Comparison of ENCODE assay signal across 29 mouse cellular contexts in the genomic region with DNA sequence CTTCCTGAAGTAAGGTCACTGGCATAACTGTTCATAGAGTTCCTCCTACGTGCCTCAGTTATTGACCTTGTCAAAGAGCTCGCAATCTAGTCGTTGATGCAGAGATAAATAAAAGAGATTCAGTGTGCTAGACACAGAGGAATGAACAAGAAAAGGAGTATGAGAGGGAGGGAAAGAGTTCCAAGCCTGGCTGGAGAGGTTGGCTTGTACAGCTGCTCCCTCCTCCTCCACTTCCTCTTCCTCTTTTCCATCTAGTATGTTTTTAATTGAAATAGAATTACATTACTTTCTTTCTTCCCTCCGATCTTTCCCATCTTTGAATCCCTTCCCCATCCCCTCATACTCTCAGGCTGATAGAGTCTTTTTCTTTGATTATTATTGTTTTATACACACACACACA.
DNase-seq lines count a peak whose midpoint lies in the region; ATAC-seq and TF ChIP-seq lines count a peak whose summit lies in the region.
"Had no signal": no experiment of that assay in that cellular context is flagged by ENCODE, and none has a peak within 500 bp of the region (broad histone marks: within the 10 kb centered on the region; RNA-seq: fewer than 3 reads in every experiment).

No protein-coding gene starts in this region.

- TF ChIP-seq POLR2A in MEL (IDR thresholded peaks at IDR 0.05; ENCODE audit: control insufficient read depth in 1 of 2, insufficient read depth in 1 of 2, low read depth in 1 of 2, low read length in 2 of 2, poor library complexity in 1 of 2): no peak

- no peak for TF ChIP-seq CTCF in MEL (IDR thresholded peaks at IDR 0.05 in 2 of 3, conservative IDR thresholded peaks at IDR 0.05 in 1 of 3; ENCODE audit: control insufficient read depth in 1 of 3, insufficient read depth in 1 of 3, low read depth in 2 of 3, low read length in 3 of 3, poor library complexity in 1 of 3, severe bottlenecking in 1 of 3)
- TF ChIP-seq CTCF in gastrocnemius, adult 2 months (IDR thresholded peaks at IDR 0.05): no peak

- no peak overlapping the region for H3K4me3 ChIP-seq in MEL (ENCODE audit: control insufficient read depth in 1 of 2, insufficient read depth in 1 of 2, low read depth in 2 of 2, low read length in 2 of 2)
- no peak overlapping the region for H3K4me3 ChIP-seq in gastrocnemius, adult 2 months
- H3K4me3 ChIP-seq: embryonic facial prominence, embryonic 13.5 days; embryonic facial prominence, embryonic 15.5 days; erythroblast, embryonic 14.5 days; forebrain, embryonic 10.5 days; forebrain, embryonic 12.5 days had no signal

- intact Hi-C loops in gastrocnemius, adult 2 months (cut with DNase I): no loop called here

- no peak overlapping the region for H3K27ac ChIP-seq in MEL (ENCODE audit: control insufficient read depth, low read depth, low read length)
- H3K27ac ChIP-seq in gastrocnemius, adult 2 months: no peak overlapping the region
- H3K27ac ChIP-seq: embryonic facial prominence, embryonic 13.5 days; embryonic facial prominence, embryonic 15.5 days; forebrain, embryonic 10.5 days; forebrain, embryonic 12.5 days had no signal

- H3K79me2 ChIP-seq in MEL (ENCODE audit: control insufficient read depth, insufficient read depth, low read length, poor library complexity): no peaks in the 10 kb centered on the region

- ATAC-seq in common myeloid progenitor, adult 5-6 weeks (replicated peaks; ENCODE audit: low read depth, poor library complexity, severe bottlenecking): peak; percentile 52
- ATAC-seq in hematopoietic stem cell, adult 5-6 weeks (replicated peaks in 1 of 2; ENCODE audit: insufficient read depth in 1 of 2, low FRiP score in 2 of 2, low TSS enrichment in 1 of 2, low read depth in 1 of 2, poor library complexity in 2 of 2, severe bottlenecking in 2 of 2): 0 out of 4 replicates have a peak, but pooled peaks have one; percentile 32 to 36
- peak; percentile 67 for ATAC-seq in megakaryocyte progenitor cell, adult 5-6 weeks (replicated peaks; ENCODE audit: poor library complexity)
- ATAC-seq: activated CD4-positive, CD25-positive, alpha-beta regulatory T cell, adult 4 months; CD4-positive, CD25-positive, alpha-beta regulatory T cell, adult 4 months; forebrain, embryonic 14.5 days; forebrain, embryonic 16.5 days; Patski had no signal

- H3K27me3 ChIP-seq in MEL (ENCODE audit: control insufficient read depth in 1 of 2, insufficient read depth in 2 of 2, low read length in 2 of 2): no peaks in the 10 kb centered on the region
- H3K27me3 ChIP-seq: CH12.LX; embryonic facial prominence, embryonic 15.5 days; forebrain, embryonic 12.5 days; Patski had no signal

- no peak for TF ChIP-seq EP300 in MEL (IDR thresholded peaks at IDR 0.05; ENCODE audit: low read depth in 1 of 2, low read length in 2 of 2)

- peak; percentile 6 for DNase-seq in MEL (ENCODE audit: low read depth, low spot score)
- no peak for DNase-seq in gastrocnemius, adult 2 months
- no peak for DNase-seq in MN1 (ENCODE audit: low spot score)
- no peak for DNase-seq in testis, postnatal 14 days (ENCODE audit: low spot score)
- DNase-seq: adrenal gland, adult 8-10 months; adrenal gland, postnatal 14 days; adrenal gland, postnatal 36 days; B cell, adult 2 months; cerebellum, adult 11 months; cerebellum, adult 18-20 months; cerebellum, adult 8-10 months; cerebellum, adult 9-11 months; cerebellum, postnatal 14 days; embryo, embryonic 11 days had no signal

- H3K9ac ChIP-seq in MEL (ENCODE audit: control insufficient read depth, low read depth, low read length, poor library complexity, severe bottlenecking): no peak overlapping the region
- H3K9ac ChIP-seq: embryonic facial prominence, embryonic 13.5 days; embryonic facial prominence, embryonic 15.5 days; forebrain, embryonic 12.5 days had no signal

- H3K4me1 ChIP-seq in MEL (ENCODE audit: control insufficient read depth in 1 of 2, insufficient read depth in 2 of 2, low read length in 2 of 2): no peaks in the 10 kb centered on the region
- H3K4me1 ChIP-seq: forebrain, embryonic 12.5 days had no signal

- H3K9me3 ChIP-seq in MEL (replicated peaks; ENCODE audit: insufficient read depth, low read length): no peaks in the 10 kb centered on the region
- H3K9me3 ChIP-seq: embryonic facial prominence, embryonic 13.5 days; embryonic facial prominence, embryonic 15.5 days; forebrain, embryonic 10.5 days; forebrain, embryonic 12.5 days had no signal

- H3K36me3 ChIP-seq in MEL (ENCODE audit: control insufficient read depth in 1 of 2, insufficient read depth in 2 of 2, low read length in 2 of 2): no peaks in the 10 kb centered on the region
- H3K36me3 ChIP-seq: embryonic facial prominence, embryonic 13.5 days; embryonic facial prominence, embryonic 15.5 days; forebrain, embryonic 10.5 days; forebrain, embryonic 12.5 days; G1E had no signal

- TF ChIP-seq RAD21 in MEL (IDR thresholded peaks at IDR 0.05; ENCODE audit: low read depth, low read length): no peak

TF ChIP-seq in MEL, 35 proteins besides CTCF, POLR2A, EP300 and RAD21:
- TF ChIP-seq UBTF (IDR thresholded peaks at IDR 0.05; ENCODE audit: borderline replicate concordance, insufficient read depth, low read depth, low read length): no peak
- no peak for TF ChIP-seq CHD2 (IDR thresholded peaks at IDR 0.05; ENCODE audit: low read length)
- no peak for TF ChIP-seq ZKSCAN1 (IDR thresholded peaks at IDR 0.05; ENCODE audit: low read depth, low read length)
- no peak for TF ChIP-seq ZNF384 (IDR thresholded peaks at IDR 0.05; ENCODE audit: low read depth, low read length)
- no peak for TF ChIP-seq BHLHE40 (IDR thresholded peaks at IDR 0.05; ENCODE audit: borderline replicate concordance, low read depth, low read length)
- TF ChIP-seq MAZ (IDR thresholded peaks at IDR 0.05; ENCODE audit: low read depth, low read length): no peak
- TF ChIP-seq ELF1 (IDR thresholded peaks at IDR 0.05; ENCODE audit: low read depth, low read length): no peak
- no peak for TF ChIP-seq TAL1 (IDR thresholded peaks at IDR 0.05; ENCODE audit: low read length)
- TF ChIP-seq NRF1 (IDR thresholded peaks at IDR 0.05; ENCODE audit: insufficient read depth, low read depth, low read length, poor library complexity, severe bottlenecking): no peak
- TF ChIP-seq ETS1 (IDR thresholded peaks at IDR 0.05; ENCODE audit: low read depth, low read length): no peak
- no peak for TF ChIP-seq GATA1 (IDR thresholded peaks at IDR 0.05; ENCODE audit: low read depth, low read length)
- TF ChIP-seq MXI1 (IDR thresholded peaks at IDR 0.05; ENCODE audit: low read depth, low read length): no peak
- no peak for TF ChIP-seq MAX (IDR thresholded peaks at IDR 0.05; ENCODE audit: low read length)
- TF ChIP-seq KAT2A (conservative IDR thresholded peaks at IDR 0.05; ENCODE audit: low read depth, low read length): no peak
- no peak for TF ChIP-seq ZC3H11A (IDR thresholded peaks at IDR 0.05; ENCODE audit: low read depth, low read length)
- TF ChIP-seq USF2 (IDR thresholded peaks at IDR 0.05; ENCODE audit: borderline replicate concordance in 1 of 2, insufficient read depth in 1 of 2, low read depth in 1 of 2, low read length in 2 of 2): no peak
TF ChIP-seq in MEL: peak in this region for 0.
